Mouse (Mus musculus): ENCODE measurements around the gene Gprc5c. TPM values are rescaled to one million over a fixed set of nuclear protein-coding genes. Genes with fewer than 3 reads are reported as not detected.

The Gprc5c gene
- total RNA-seq, 2 experiments from 2014 or later = 4.0 to 5.4 TPM

GRCm38 (mm10) chr11:114844464-114845220, 6.3 kb upstream of the Gprc5c start:
- DNase-seq (ENCODE audit: extremely low spot score in 1 of 2, low spot score in 2 of 2) = no peak
- no peak overlapping the region for H3K27ac ChIP-seq
- intact Hi-C loops (cut with DNase I) = no loop called here
- no peak; the same call in 1 of the 2 replicates for TF ChIP-seq CTCF (IDR thresholded peaks at IDR 0.05)
- H3K4me3 ChIP-seq = no peak overlapping the region

- intact Hi-C loops (cut with DNase I) = no loop called here
- TF ChIP-seq CTCF (IDR thresholded peaks at IDR 0.05) = no peak
- Histone ChIP-seq H3K4me3 (no peak overlapping the region), H3K27ac (no peak overlapping the region)
- DNase-seq (ENCODE audit: extremely low spot score in 1 of 2, low spot score in 2 of 2) = no peak
These were observed 4.6 kb upstream of the Gprc5c start for GRCm38 (mm10) chr11:114846336-114846735.

DNA sequence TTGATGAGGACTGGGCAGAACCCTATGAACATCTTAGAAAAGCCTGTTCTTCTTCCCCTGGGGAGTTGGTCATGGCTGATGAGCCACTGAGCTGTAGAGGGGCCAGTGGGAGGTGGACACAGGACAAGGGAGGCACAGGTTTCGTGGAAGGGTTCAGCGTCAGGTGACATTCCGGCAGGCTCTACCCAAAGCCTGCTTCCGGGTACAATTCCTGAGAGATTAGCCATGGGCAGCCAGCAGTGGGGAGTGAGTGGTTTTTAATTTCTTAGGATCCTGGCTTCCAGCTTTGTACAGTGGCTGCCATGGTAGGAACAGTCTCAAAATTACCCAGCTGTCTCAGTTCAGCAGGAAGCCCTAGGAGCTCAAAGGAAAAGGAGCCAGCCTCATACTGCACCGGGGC, 3.9 kb upstream of the Gprc5c start:
- H3K4me3 ChIP-seq = no peak overlapping the region
- no peak overlapping the region for H3K27ac ChIP-seq
- no peak for TF ChIP-seq CTCF (IDR thresholded peaks at IDR 0.05)
- intact Hi-C loops (cut with DNase I) = no loop called here
- DNase-seq (ENCODE audit: extremely low spot score in 1 of 2, low spot score in 2 of 2) = no peak

GRCm38 (mm10) chr11:114849572-114849971, 1.4 kb upstream of the Gprc5c start:
- no peak overlapping the region for H3K27ac ChIP-seq
- intact Hi-C loops (cut with DNase I) = no loop called here
- no peak for TF ChIP-seq CTCF (IDR thresholded peaks at IDR 0.05)
- H3K4me3 ChIP-seq = no peak overlapping the region
- DNase-seq (ENCODE audit: extremely low spot score in 1 of 2, low spot score in 2 of 2) = no peak

GRCm38 (mm10) chr11:114850066-114850451, 893 bp upstream of the Gprc5c start:
- Histone ChIP-seq H3K27ac (no peak overlapping the region), H3K4me3 (no peak overlapping the region)
- TF ChIP-seq CTCF (IDR thresholded peaks at IDR 0.05) = no peak
- intact Hi-C loops (cut with DNase I) = loop anchor here (5.0 kb wide), 1 partner anchor 33 kb away; no protein-coding TSS in a partner anchor
- DNase-seq (ENCODE audit: extremely low spot score in 1 of 2, low spot score in 2 of 2) = no peak

DNA sequence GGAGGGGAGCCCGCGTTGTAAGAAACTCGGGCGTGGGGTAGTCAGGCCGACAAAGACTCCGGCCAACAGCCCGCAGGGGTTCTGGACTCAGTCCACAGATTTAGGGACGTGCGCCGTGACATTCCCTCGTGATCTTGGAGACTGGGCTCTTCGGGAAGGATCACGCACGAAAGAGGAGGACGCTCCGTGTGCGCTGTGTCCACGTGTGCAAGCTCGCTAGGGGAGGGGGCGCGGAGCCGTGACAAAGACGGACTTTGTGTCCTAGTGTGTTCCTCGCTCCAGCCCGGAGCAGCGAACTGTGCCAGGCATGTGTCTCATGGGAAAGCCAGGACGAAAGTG, 286 bp downstream of the Gprc5c start:
- Histone ChIP-seq H3K4me3 (peak overlapping the region; percentile 51), H3K27ac (peak overlapping the region; percentile 65)
- no peak for DNase-seq (ENCODE audit: extremely low spot score in 1 of 2, low spot score in 2 of 2)
- no peak for TF ChIP-seq CTCF (IDR thresholded peaks at IDR 0.05)
- intact Hi-C loops (cut with DNase I) = loop anchor here (5.0 kb wide), 1 partner anchor 34 kb away; no protein-coding TSS in a partner anchor

- DNase-seq (ENCODE audit: extremely low spot score in 1 of 2, low spot score in 2 of 2) = peak in 1 of 2 experiments; percentile 20
- H3K4me3 ChIP-seq = peak overlapping the region; percentile 51
- peak overlapping the region; percentile 65 for H3K27ac ChIP-seq
- intact Hi-C loops (cut with DNase I) = loop anchor here (5.0 kb wide), 1 partner anchor 34 kb away; no protein-coding TSS in a partner anchor
- no peak for TF ChIP-seq CTCF (IDR thresholded peaks at IDR 0.05)
These were observed 807 bp downstream of the Gprc5c start for GRCm38 (mm10) chr11:114851608-114852310.

GRCm38 (mm10) chr11:114852311-114853173, 1.6 kb downstream of the Gprc5c start:
- intact Hi-C loops (cut with DNase I) = loop anchor here (5.0 kb wide), 1 partner anchor 35 kb away; no protein-coding TSS in a partner anchor
- TF ChIP-seq CTCF (IDR thresholded peaks at IDR 0.05) = no peak
- DNase-seq (ENCODE audit: extremely low spot score in 1 of 2, low spot score in 2 of 2) = no peak
- Histone ChIP-seq H3K27ac (no peak overlapping the region; the same call in 1 of the 2 replicates), H3K4me3 (peak overlapping the region; percentile 51)

DNA sequence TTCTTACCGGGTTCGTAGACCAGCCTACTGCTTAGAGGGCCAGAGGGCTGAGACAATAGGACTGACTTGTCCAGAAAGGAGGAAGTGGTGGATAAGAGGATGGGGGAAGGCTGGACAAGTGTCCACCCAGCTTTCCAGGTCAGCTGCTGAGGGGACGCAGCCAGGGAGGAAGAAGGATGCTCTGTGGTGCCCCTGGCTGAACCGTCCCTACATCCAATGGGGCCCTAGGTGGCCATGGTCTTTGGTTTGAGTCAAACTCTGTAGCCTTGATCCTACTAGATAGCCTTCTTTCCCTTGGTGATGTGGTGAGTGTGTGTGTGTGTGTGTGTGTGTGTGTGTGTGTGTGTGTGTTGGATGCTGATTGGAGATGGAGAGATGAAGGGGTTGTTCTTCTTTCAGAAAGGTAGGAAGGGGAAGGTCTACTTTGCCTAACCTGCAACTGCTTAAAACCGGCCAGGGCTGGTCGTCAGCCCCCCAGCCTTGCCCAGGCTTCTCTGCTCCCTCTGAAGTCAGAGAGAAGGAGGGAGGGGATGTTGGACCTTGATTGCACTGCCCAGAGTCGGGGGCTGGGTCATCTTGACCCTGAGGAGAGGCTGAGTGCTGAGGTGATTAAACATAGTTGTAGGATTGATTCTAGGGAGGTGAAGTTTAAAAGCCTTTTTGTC, 2.4 kb downstream of the Gprc5c start:
- DNase-seq (ENCODE audit: extremely low spot score in 1 of 2, low spot score in 2 of 2) = no peak
- intact Hi-C loops (cut with DNase I) = loop anchor here (5.0 kb wide), 1 partner anchor 36 kb away; no protein-coding TSS in a partner anchor
- H3K4me3 ChIP-seq = no peak overlapping the region
- no peak overlapping the region for H3K27ac ChIP-seq
- no peak for TF ChIP-seq CTCF (IDR thresholded peaks at IDR 0.05)

GRCm38 (mm10) chr11:114854581-114854980, 3.6 kb downstream of the Gprc5c start:
- intact Hi-C loops (cut with DNase I) = loop anchor here (5.0 kb wide), 1 partner anchor 37 kb away; no protein-coding TSS in a partner anchor
- Histone ChIP-seq H3K27ac (no peak overlapping the region), H3K4me3 (no peak overlapping the region)
- TF ChIP-seq CTCF (IDR thresholded peaks at IDR 0.05) = no peak
- no peak for DNase-seq (ENCODE audit: extremely low spot score in 1 of 2, low spot score in 2 of 2)

DNA sequence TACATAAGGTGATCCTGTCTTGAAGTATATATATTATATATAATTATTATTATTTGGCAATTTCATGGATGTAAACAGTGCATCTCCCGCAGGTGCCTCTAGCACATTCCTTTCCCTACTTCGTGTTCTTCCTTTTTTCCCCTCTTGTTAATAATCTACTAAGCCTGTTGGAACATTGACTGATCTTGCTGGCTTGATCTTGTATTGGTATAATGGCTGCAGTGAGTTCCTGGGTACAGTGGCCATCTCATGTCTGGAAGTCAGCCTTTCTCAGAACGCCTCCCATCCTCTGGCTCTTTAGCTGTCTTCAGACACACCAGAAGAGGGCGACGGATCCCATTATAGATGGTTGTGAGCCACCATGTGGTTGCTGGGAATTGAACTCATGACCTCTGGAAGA, 5.2 kb downstream of the Gprc5c start:
- TF ChIP-seq CTCF (IDR thresholded peaks at IDR 0.05) = no peak
- no peak overlapping the region for H3K4me3 ChIP-seq
- no peak overlapping the region for H3K27ac ChIP-seq
- no peak for DNase-seq (ENCODE audit: extremely low spot score in 1 of 2, low spot score in 2 of 2)
- intact Hi-C loops (cut with DNase I) = no loop called here

Data from left cerebral cortex, adult 2 months (tissue).